Mouse (Mus musculus) right cerebral cortex, postnatal 36 days (tissue): ENCODE results near the gene Ccnl2.

ENCODE experiments used
- DNase-seq, 2 experiments: peaks; one replicate each; pipeline ENCODE4 v3.0.0; 2022; ENCODE audit warnings: low spot score in 2 of 2, mixed read lengths in 1 of 2

Ccnl2 gene

DNA sequence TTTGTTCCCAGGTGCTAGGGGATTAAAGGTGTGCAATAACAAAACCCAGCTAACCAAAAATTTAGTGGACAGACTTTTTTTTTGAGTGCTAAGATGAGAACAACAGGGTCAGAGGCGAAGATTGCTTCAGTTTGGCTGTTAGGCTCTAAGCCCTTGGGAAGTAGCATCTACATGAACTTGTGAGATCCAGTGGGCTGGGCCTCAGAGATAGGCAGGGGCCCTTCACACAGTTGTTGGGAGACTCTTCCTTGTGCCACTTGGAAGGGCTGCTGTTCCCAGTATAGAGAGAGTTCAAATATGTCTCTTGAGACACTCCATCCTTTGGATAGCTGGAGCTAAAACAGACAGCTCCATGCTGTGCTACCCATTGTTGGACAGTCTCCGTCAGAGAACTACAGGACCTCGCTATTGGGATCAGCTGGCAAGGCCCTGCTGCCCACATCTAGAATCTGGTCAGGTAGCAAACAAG, 22.2 kb upstream of the Ccnl2 start, which contains the start of gene Ankrd65:
Gene Ankrd65 (plus strand): TSS at position 419 of the 469 bp plus-strand sequence.
- no peak for DNase-seq

DNA sequence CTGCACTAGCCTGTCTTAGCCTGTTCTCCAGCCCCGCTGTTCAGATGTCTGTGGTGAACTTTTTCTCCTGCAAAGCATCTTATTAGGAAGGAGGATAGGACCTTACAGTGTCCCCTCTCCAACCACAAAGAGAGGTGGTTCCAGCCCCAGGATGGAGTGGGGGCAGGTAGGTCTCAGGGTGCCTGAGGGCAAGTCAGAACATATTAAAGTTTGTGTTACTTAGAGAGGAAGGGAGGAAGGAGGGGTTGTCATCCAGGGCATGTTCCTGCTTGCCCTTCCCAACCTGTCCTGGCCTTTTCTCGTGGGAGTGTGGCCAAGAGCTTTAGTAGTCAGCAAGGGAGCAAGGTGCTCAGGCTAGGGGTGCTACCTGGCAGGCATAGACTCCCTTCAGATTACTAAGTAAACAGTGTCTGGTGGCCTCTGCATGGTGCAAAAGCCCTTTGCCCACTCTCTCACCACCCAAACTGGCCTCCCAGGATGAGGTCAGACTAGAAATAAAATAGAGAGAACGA, 21.6 kb upstream of the Ccnl2 start:
- no peak for DNase-seq

DNA sequence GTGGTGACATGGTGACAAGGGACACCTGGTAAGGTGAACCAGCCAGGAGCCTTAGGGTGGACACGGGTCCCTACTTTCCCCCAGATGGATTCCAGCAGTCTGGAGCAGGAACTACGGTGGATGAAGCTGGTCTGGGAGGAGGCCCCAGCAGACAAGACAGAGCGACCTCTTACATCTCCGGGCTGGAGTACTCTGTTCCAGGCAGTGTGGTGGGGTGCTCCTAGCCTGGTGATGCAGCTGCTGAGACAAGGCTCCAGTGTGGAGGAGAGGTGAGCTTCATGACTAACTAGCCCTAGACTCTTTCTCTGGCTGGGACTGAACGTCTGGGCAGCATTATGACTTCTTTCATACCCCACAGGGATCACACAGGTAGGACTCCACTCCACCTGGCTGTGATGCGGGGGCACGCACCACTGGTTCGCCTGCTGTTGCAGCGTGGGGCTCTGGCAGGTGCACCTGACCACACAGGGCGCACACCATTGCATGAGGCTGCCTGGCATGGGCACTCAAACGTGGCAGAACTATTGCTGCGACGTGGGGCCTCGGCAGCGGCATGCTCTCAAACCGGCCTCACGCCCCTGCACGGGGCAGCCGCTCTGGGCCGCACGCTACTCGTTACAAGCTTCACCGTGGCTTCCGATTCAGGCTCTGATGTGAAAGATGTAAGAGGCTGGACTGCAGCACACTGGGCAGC, 20.9 kb upstream of the Ccnl2 start:
- no peak for DNase-seq

DNA sequence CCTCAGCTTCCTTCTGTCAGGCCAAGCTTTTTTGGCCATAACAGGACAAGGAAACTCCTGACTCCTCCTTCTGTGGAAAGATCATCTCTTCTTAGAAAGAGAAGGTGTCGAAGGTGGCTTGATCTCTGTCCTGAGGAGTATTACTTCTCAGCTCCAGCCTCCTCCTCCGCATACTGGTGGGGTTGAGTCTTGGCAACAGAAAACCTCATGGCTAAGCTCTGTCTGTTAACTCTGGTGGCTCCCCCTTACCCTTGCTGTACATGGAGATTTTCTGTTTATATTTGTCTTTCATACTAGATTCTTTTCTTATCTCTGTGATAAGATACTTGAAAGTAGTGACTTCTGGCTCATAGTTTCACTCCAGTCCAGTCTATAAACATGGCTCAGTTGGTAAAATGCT, 18.6 kb upstream of the Ccnl2 start:
- no peak for DNase-seq

DNA sequence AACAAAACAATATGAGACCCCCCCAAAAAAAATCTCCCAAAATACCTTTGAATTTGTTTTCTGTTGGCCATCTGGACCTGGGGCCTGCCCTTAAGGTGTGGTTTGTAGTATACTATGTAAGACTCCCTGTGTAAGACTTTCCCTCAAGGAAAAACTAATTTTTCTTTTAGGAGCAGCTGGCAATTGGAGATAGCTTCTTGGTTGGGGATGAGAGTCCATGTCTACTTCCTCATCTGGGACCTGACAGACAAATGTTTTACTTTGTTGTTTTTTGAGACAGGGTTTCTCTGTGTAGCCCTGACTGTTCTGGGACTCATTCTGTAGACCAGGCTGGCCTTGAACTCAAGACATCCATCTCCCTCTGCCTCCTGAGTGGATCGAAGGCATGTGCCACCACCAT, 10.2 kb upstream of the Ccnl2 start:
- DNase-seq: no peak

DNA sequence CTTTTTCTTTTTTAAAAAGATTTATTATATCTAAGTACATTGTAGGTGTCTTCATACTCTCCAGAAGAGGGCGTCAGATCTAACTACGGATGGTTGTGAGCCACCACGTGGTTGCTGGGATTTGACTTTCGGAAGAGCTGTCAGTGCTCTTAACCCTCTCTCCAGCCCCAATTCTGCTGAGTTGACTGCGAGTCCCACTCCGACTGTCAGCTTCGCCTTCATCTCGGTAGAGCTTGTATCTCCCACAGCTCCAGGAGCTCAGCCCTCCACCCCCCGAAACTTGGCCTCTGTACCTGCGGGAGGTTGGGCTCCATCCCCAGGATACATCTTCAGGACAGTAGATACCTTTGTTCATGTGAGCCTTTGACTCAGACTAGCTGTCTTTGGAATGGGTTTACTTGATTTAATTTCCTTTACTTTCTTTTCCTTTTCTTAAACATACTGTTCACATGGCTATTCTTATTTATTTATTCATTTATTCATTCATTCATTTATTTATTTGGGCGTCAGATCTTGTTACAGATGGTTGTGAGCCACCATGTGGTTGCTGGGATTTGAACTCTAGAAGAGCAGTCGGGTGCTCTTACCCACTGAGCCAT, 9.4 kb upstream of the Ccnl2 start, which contains the start of gene Mrpl20:
Gene Mrpl20 (plus strand): TSS at position 138 of the 599 bp plus-strand sequence.
- no peak for DNase-seq

DNA sequence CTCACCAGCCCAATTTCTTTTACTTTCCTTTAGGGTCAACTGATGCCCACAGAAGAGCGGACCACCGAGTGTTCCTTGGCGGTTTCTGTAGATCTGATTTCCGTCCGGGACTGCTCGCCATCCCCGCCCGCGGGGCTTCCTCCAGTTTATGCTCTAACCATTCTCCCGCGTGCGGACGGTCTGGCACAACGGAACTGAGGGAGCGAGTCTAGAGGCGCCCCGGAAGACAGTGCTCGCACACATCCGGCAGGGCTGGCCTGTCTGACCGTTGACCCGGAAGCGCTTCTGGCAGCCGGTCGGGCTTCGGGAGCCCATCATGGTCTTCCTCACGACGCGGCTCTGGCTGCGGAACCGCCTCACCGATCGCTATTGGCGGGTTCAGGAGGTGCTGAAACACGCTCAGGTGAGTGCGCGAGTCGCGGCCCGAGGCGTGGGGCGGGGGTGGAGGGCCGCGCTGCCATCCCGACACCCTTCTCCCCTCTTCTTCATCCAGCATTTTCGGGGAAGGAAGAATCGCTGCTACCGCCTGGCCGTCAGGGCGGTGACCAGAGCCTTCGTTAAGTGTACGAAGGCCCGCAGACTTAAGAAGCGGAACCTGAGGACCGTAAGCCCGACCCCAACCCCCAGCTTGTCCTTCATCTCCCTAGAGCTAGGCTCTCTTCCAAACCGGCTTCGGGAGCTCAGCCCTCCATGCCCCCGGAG, 8.8 kb upstream of the Ccnl2 start:
- DNase-seq: peak; percentile 89

DNA sequence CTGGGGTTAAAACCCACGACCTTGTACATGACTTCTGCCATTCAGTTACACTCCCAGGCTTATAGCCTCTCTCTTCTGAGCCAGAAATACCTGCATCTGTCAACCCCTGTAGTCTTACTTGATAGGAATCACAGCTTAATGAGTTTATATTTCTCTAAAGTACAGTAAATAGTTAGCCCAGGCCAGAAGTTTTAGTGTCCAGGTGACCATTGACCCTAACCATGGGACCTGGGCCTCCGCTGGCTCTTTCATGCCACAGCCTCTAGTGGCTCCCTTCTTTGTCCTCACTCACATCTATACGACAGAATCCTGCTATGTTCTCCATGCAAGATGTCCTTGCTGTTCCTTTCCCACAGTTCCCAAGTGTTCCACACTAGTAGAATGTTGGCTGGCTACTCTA, 4.4 kb upstream of the Ccnl2 start:
- DNase-seq: no peak

DNA sequence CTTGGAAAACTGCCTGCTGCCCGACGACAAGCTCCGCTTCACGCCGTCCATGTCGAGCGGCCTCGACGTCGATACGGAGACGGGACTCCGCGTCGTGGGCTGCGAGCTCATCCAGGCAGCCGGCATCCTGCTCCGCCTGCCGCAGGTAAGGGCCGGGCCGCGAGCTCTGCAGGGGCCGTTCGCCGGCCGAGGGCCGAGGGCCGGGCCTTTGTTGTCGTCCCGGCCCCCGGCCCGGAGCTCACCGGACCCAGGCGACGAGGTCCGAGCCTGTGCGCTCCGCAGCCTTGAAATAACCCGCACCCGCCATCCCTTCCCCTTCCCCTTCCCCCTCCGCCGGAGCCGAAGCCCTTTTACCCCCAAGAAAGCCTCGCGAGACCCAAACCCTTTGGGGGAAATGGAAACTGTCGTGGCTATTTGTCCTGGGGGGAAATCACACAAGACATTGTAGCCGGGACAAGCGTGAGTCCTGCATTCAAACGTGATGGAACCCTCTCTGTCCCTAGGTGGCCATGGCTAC, 434 bp downstream of the Ccnl2 start:
- no peak for DNase-seq

DNA sequence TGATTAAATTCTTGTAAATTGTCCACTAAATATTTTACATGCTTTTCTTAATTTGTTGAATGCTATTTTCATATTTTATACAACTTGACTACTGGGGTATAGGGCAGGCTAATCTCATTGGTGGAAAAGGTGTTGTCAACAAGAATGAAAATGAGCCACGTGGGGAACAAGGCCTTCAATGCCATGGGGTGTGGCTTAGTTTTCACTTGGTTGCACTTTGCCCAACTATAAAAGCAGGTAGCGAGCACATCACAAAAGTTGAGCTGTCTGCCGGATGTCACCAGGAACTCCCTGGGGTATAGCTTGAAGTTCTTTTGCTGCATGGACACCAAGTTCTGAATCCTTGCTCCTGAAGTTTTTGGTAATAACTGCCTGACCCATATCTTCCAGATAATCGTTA, 5.2 kb downstream of the Ccnl2 start:
- DNase-seq: no peak

DNA sequence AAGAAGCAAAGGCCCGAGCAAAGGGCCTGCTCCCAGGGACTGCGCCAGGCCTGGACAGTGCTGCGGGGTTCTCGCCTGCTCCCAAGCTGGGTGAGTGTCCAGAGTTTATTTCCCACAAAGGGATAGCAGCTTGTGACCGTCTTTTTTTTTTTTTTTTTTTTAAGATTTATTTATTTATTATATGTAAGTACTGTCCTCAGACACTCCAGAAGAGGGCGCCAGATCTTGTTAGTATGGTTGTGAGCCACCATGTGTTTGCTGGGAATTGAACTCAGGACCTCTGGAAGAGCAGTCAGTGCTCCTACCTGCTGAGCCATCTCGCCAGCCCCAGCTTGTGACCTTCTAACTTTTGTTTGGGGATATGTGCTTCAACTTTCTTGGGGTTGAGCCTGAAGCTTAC, 8.7 kb downstream of the Ccnl2 start:
- no peak for DNase-seq

DNA sequence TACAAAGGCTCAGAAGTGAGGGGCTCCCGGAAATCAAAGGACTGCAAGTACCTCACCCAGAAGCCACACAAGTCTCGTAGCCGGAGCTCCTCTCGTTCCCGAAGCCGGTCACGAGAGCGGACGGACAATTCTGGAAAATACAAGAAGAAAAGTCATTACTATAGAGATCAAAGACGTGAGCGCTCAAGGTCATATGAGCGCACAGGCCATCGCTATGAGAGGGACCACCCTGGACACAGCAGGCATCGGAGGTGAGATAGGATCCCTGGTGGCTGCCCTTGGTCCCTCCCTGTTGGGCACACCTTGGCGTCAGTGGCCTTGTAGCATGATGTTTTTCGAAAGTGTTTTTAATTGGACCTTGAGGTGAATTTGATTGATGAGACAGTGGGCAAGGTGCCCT, 11.2 kb downstream of the Ccnl2 start:
- DNase-seq: no peak

DNA sequence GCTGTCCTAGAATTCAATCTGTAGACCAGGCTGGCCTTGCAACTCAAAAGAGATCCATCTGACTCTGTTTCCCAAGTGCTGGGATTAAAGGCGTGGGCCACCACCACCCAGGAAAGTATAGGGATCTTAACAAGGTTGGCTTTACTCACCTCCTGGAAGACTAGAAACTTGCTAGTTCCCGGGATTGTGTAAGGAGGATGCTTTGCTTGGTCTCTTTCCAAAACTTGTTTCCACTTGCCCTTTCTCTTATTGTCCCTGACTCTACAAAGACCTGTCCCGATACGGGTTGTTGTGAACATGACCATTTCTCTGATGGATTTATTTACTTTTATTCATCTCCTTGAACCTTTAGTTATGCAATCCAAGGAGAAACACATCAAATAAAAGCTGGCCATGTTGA, 17.6 kb downstream of the Ccnl2 start:
- no peak for DNase-seq

DNA sequence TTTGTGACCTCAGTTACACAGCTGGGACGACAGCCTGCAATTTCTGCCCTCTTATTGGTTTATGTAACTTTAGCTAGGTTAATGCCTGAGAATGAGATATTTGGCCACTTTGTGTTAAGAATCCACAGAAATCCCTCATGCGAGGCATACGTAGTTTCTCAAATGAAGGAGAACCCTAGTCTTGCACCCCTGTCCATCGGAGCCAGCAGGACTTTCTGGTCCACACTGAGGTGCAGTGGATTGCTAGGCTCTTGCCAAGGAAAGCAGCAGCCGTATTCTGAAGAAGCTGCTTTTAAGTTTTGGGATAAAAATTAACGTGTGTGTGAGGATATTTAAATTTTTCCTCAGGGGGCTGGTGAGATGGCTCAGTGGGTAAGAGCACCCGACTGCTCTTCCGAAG, 18.3 kb downstream of the Ccnl2 start:
- DNase-seq: no peak

DNA sequence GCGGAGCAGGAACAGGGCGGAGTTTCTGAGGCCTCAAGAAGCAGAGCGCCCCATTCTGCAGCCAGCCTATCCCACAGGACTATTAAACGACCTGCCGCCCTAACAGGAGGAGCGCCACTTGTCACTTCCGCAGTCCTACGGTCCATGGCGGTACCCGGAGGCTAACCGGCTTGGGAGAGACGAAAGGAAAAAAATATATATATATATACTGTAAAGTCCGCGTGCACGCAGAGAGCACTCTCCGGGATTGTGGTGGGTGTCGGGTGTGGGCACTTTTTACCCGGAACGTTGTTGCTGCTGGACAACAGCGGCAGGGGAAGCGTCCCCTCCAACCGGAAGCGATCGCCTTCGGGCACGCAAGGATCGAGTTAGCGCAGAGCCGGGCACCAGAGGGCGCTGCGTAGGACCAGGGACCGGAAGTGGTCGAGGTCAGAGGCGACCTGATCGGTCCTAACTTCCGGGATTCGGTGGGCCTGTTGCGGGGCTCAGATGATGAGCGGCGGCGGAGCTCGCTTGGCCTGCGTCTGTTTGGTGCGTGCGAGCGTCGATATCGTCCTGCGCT, 19.0 kb downstream of the Ccnl2 start, which contains the start of gene Aurkaip1:
Gene Aurkaip1 (plus strand): TSS at position 68 of the 562 bp plus-strand sequence.
- DNase-seq: peak; percentile 91 to 92

DNA sequence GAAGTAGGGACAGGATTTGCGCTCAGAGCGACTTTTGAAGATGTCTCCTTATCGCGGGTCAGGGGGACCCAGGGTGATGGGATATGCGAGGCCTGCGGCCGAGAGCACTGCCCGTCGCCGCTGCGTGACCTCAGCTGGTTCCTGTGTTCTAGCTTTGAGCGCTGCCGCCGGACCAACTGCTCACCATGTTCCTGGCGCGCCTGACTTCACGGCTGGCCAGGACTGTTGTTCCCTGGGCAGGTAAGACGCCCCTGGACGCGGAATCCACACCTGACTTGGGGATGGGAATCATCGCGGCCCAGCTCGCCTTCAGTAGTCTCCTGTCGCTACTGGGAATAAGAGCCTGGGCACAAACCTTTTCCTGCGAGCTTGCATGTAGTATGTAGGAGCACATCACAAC, 19.5 kb downstream of the Ccnl2 start:
- no peak for DNase-seq

DNA sequence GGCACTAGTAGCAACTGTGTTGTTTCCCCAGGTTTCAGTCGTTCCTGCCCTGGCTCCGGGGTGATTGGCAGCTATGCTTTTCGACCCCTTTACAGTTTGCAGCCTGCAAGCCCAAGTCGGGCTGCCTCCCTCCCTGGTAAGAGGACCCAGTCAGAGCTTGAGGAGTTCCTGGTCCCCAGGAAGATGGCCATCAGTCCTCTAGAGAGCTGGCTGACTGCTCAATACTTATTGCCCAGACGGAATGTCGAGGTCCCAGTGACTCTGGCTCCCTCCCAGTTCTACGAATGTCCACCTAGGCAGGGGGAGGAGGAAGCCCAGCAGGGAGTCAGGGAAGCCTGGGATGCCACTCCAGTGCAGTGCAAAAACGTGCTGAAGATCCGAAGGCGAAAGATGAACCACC, 20.0 kb downstream of the Ccnl2 start:
- DNase-seq: no peak

DNA sequence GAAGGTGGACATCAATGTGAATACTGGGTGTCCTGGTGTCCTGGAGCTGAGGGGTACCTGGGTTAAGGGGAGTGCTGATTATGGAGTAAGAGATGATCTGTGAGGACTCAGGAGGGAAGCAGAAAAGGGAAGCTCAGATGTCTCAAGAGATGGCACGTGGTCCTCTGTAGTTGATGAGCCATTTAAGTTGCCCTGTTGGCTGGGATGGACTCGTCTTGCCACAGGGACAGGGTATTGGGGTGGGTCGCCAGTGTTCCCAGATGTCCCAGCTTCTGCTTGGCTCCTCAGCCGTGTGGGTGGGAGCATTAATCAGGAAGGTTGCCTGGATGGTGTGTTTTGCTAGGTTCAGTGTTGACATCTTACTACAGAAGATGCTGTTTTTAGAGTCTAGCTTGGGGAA, 20.9 kb downstream of the Ccnl2 start:
- no peak for DNase-seq

DNA sequence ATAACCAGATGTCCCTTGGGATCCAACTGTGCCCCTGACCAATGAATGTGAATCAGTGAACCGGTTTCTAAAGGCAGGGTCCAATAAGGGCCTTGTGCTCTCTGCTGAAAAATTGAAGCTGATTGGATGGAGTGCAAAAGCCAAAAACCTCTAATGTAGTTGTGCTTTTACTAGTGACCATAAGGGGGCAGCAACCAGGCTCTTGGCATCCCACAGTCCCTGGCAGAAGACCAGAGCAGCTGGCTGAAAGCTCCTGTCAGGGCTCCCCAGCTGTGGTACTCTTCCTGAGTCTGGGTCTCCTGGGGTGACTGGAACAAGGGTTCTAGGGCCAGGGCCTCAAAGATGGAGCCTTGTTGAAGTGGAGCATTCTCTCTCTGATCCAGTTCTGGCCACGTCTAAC, 21.5 kb downstream of the Ccnl2 start:
- DNase-seq: peak in 1 of 2 experiments; percentile 62

DNA sequence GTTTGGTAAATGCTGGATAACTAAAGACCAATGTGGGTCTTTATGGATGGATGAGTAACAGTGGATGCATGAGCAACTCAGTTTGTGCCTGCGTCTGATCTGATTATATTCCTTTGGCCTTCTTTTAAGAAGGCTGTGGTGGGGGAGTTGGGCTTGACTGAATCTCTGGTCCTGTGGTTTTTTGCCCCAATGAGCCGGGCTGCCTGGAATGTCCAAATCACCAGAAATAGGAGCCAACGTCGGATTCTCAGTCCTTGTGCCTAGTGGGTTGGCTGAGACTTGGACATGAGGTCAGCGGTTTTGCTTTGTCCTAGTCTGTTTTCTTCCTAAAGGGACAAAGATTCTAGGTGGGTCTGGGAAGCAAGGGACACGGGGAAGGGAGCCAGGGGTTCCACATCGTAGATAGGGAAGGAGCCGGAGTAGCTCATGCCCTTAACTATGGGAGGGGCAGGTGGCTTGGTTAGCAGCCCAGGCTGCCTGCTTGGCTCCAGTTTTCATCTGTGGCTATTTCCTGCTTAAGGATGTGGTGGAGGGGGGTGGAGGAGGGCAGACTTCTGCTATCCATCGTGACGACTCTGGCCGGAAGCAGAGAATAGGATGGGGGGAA, 25.2 kb downstream of the Ccnl2 start:
- DNase-seq: no peak
